Mouse (Mus musculus) midbrain, embryonic 16.5 days (tissue): ENCODE measurements at regions not wholly inside any gene's neighbourhood (a gene's known extent, or its start where the extent isn't known, plus 50 kb on each side); places are given as distances from the start of the nearest gene placed in this dataset.
A peak's percentile ranks its signal among the peaks of the same experiment; 100 is the strongest.

Experiments used
- ATAC-seq: fragments of 200-750 bp; cut with Nextera tagmentation; 2 replicates; pipeline ENCODE4 v1.8.0; 2017; ENCODE audit warnings: moderate TSS enrichment
- H3K27ac ChIP-seq: fragments of 300-500 bp; sonication (generic); 2 replicates; pipeline ENCODE4 v1.5.1; 2014; ENCODE audit warnings: mild to moderate bottlenecking, low read length, mixed read lengths
- H3K27me3 ChIP-seq: fragments of 300-500 bp; sonication (generic); 2 replicates; pipeline ENCODE4 v1.6.1; 2014; ENCODE audit warnings: low read depth, low read length, mixed read lengths; ENCODE audit not compliant: control insufficient read depth, insufficient read depth
- H3K36me3 ChIP-seq: fragments of 300-500 bp; sonication (generic); 2 replicates; pipeline ENCODE4 v1.6.1; 2014; ENCODE audit warnings: mild to moderate bottlenecking, low read length, moderate library complexity, mixed read lengths; ENCODE audit not compliant: control insufficient read depth, insufficient read depth
- H3K4me1 ChIP-seq: fragments of 300-500 bp; sonication (generic); 2 replicates; pipeline ENCODE4 v1.6.1; 2014; ENCODE audit warnings: mild to moderate bottlenecking, low read length, mixed read lengths; ENCODE audit not compliant: control insufficient read depth, insufficient read depth
- H3K4me2 ChIP-seq: fragments of 300-500 bp; sonication (generic); 2 replicates; pipeline ENCODE4 v1.6.1; 2014; ENCODE audit warnings: mild to moderate bottlenecking, low read length, mixed read lengths
- H3K4me3 ChIP-seq: fragments of 300-500 bp; sonication (generic); 2 replicates; pipeline ENCODE4 v1.5.1; 2014; ENCODE audit warnings: low read depth, mild to moderate bottlenecking, low read length, moderate library complexity, mixed read lengths
- H3K9ac ChIP-seq: fragments of 300-500 bp; sonication (generic); 2 replicates; pipeline ENCODE4 v1.6.1; 2014; ENCODE audit warnings: low read depth, low read length, mixed read lengths
- H3K9me3 ChIP-seq: fragments of 300-500 bp; sonication (generic); replicated peaks from 2 replicates; pipeline ENCODE4 v1.6.1; 2014; ENCODE audit warnings: mild to moderate bottlenecking, low read length, mixed read lengths; ENCODE audit not compliant: control insufficient read depth, poor library complexity, severe bottlenecking
- WGBS: fragments of 180-500 bp; shearing (Covaris S2); extraction: QIAGEN DNeasy Blood & Tissue Kit; methylation state at CpG from one replicate; pipeline ENCODE4 v1.1.7; 2014; 5-methylcytosine and 5-hydroxymethylcytosine counted together

DNA sequence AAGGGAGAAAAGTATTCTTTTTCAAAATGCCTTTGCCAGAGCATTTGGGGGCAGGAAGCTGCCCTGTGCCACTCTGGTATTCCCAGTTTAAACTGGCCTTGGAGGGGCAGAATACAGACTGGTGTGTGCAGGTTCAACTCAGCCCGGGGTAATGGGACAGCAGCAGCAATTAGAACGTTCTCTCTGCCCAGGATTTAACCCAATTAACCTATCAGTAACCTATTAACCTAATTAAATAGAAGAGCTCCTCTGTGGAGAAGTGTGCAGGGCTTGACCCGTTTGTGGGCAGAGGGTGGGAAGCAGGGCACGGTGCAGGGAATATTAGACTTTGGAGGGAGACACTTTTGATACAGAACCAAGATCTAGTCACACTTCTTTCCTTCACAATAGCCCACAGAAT lies 252.7 kb upstream of the Satb1 start:
- H3K36me3 ChIP-seq, result no peaks in the 10 kb centered on the region
- no peak overlapping the region for H3K4me2 ChIP-seq
- 62% methylated on average over 4 of the region's 4 CpGs for WGBS
- H3K27ac ChIP-seq, result no peak overlapping the region
- no peak for ATAC-seq
- no peaks in the 10 kb centered on the region for H3K9me3 ChIP-seq
- H3K4me3 ChIP-seq, result no peak overlapping the region
- H3K27me3 ChIP-seq, result no peaks in the 10 kb centered on the region
- no peak overlapping the region for H3K9ac ChIP-seq
- H3K4me1 ChIP-seq, result no peaks in the 10 kb centered on the region

DNA sequence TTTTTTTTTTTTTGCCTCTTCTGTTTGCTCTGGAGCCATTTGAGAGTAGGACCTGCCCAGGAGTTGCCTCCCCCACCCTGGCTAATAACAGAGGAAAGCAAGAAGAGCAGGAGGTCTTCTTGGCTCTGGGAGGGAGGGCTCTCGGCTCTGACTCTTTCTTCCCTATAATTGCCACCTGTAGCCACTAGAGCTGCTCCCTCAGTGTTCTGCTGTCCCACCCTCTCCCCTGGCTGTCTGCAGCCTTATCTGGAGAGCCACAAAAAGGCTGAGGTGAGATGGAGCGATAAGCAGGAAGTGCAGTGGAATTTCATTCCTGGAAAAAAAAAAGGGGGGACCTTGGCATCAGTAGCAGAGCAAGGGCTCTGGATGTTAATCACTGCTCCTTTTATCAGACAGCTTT lies 251.4 kb upstream of the Satb1 start:
- H3K27ac ChIP-seq, result no peak overlapping the region
- H3K9ac ChIP-seq, result no peak overlapping the region
- no peak overlapping the region for H3K4me2 ChIP-seq
- no peaks in the 10 kb centered on the region for H3K9me3 ChIP-seq
- no peak for ATAC-seq
- no peaks in the 10 kb centered on the region for H3K36me3 ChIP-seq
- WGBS, result 66% methylated on average over 2 of the region's 2 CpGs
- H3K4me3 ChIP-seq, result no peak overlapping the region
- no peaks in the 10 kb centered on the region for H3K27me3 ChIP-seq
- H3K4me1 ChIP-seq, result no peaks in the 10 kb centered on the region

DNA sequence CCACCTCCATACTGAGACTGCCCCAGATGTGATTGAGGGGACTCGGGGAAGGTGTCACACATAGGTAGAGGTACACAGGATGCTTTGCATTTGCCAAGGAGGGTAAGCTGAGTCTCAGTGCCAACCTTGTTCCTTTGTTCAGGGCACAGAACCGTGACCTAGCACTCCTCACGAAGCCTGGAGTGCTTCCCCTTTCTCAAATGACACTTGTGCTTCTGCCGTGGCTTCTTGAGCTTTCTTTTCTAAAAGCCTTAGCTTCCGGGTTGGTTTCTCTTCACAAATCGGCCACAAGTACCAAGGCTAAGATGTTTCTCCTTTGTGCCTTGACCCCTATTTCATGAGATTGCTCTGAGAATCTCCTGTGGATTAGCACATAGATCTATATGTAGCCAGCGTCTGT lies 246.2 kb upstream of the Satb1 start:
- Histone ChIP-seq H3K27ac (no peak overlapping the region), H3K4me1 (no peaks in the 10 kb centered on the region), H3K27me3 (no peaks in the 10 kb centered on the region), H3K9ac (no peak overlapping the region), H3K36me3 (no peaks in the 10 kb centered on the region), H3K4me2 (no peak overlapping the region), H3K9me3 (no peaks in the 10 kb centered on the region), H3K4me3 (no peak overlapping the region)
- 82% methylated on average over 7 of the region's 7 CpGs for WGBS
- no peak for ATAC-seq

DNA sequence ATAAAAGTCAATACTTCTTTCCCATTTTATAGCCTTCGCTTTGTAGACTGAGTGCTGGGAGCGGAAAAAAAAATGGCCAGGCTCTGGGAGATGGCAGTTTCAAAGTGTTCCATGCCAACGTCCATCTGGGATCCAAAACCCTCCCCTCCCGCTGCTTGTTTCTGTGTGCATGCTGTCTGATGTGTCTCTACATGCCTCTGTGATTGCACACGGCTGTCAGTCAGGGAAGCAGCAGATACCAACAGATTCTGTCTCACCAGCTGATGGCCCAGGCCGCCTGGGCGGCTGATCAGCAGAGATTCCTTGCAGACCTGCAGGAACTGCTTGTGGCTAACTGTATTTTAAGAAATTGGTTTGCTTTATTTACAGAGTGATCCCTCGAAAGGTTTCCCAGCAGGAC lies 245.4 kb upstream of the Satb1 start:
- 62% methylated on average over 8 of the region's 8 CpGs for WGBS
- H3K9ac ChIP-seq, result no peak overlapping the region
- H3K27ac ChIP-seq, result no peak overlapping the region
- no peaks in the 10 kb centered on the region for H3K27me3 ChIP-seq
- H3K4me2 ChIP-seq, result no peak overlapping the region
- ATAC-seq, result 0 out of 2 replicates have a peak, but pooled peaks have one; percentile 54
- no peaks in the 10 kb centered on the region for H3K9me3 ChIP-seq
- no peaks in the 10 kb centered on the region for H3K36me3 ChIP-seq
- no peaks in the 10 kb centered on the region for H3K4me1 ChIP-seq
- H3K4me3 ChIP-seq, result no peak overlapping the region

DNA sequence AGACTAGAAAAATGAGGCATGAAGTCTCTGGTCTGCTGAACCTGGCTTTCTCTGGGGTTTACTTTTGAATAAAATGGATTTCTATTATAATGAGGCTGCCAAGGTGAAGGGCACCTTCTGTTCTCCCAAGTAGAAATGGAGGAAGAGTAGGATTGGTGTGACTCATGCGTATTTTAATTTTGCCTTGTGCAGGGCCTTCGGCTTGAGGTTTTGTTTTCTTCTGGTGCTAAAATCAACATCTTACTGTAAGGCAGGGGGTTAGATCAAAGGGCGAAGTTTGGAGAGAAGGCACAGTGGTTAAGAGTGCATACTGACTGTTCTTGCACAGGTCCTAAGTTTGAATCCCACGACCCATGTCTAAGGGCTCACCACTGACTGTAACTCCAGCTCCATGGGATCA lies 244.9 kb upstream of the Satb1 start:
- H3K4me1 ChIP-seq, result no peaks in the 10 kb centered on the region
- 93% methylated on average over 4 of the region's 4 CpGs for WGBS
- H3K9ac ChIP-seq, result no peak overlapping the region
- no peaks in the 10 kb centered on the region for H3K36me3 ChIP-seq
- no peaks in the 10 kb centered on the region for H3K27me3 ChIP-seq
- no peaks in the 10 kb centered on the region for H3K9me3 ChIP-seq
- no peak overlapping the region for H3K4me3 ChIP-seq
- H3K27ac ChIP-seq, result no peak overlapping the region
- no peak overlapping the region for H3K4me2 ChIP-seq
- no peak for ATAC-seq

DNA sequence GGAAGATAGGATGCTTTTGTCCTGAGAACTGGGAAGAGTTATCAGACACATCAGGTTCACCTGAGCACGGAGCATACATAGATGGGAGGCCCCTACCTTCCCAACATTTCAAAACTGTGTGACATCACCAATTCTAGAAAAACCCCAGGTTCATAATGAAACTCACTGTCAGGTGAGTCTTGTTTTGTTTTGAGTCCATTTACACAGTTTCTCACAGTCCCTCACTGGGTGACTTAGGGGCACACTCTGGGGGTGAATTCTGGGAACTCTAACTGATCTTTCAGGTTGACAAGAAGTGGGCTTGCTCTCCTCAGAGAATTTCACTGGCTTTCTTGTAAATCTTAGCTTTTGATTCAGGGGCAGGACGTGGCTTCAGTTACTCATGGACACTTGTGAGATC lies 243.7 kb upstream of the Satb1 start:
- no peaks in the 10 kb centered on the region for H3K4me1 ChIP-seq
- no peak for ATAC-seq
- no peak overlapping the region for H3K4me2 ChIP-seq
- no peaks in the 10 kb centered on the region for H3K36me3 ChIP-seq
- H3K27me3 ChIP-seq, result no peaks in the 10 kb centered on the region
- 91% methylated on average over 2 of the region's 2 CpGs for WGBS
- no peak overlapping the region for H3K27ac ChIP-seq
- no peak overlapping the region for H3K9ac ChIP-seq
- H3K4me3 ChIP-seq, result no peak overlapping the region
- H3K9me3 ChIP-seq, result no peaks in the 10 kb centered on the region

DNA sequence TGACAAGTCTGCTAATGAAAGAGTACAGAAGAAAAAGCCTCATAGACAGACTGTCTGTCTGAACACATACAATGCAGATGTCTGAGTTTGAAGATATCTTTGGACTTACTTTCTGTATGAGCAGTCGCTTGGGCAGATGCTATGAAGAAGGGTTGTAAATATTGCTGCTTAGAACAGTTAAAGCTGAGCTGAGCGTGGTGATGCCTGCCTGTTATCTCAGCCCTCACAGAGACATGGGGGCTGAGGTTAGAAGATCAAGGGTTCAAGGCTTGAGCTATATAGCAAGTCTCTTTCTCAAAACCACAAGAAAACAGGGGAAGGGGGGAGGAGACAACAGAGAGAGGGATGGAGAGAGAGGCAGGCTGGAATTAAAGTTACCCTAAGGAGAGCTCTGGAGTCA lies 234.6 kb upstream of the Satb1 start:
- Histone ChIP-seq H3K27ac (no peak overlapping the region), H3K9me3 (no peaks in the 10 kb centered on the region), H3K9ac (no peak overlapping the region), H3K4me2 (no peak overlapping the region), H3K27me3 (no peaks in the 10 kb centered on the region), H3K36me3 (no peaks in the 10 kb centered on the region), H3K4me1 (no peaks in the 10 kb centered on the region), H3K4me3 (no peak overlapping the region)
- WGBS, result 87% methylated on average over 2 of the region's 2 CpGs
- ATAC-seq, result no peak

DNA sequence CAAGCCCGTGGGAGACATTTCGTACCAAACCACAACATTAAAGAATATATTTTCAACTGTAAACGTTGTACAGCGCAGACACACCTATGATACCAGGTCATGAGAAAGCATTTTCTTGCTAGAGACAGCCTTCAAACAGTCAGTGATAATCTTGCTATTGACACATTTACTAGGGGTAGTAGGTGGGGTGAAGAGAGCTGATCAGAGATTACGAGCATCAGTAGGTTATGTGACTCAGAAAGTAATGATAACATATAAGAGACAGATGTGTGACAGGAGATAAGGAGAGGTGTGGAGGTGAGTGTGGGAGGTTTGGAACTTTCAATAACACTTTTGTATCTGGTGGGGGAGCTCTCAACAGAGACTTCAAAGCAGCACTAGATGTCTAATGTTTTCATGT lies 231.5 kb upstream of the Satb1 start:
- H3K4me1 ChIP-seq, result no peaks in the 10 kb centered on the region
- H3K4me2 ChIP-seq, result no peak overlapping the region
- H3K4me3 ChIP-seq, result no peak overlapping the region
- no peak overlapping the region for H3K9ac ChIP-seq
- no peaks in the 10 kb centered on the region for H3K27me3 ChIP-seq
- no peaks in the 10 kb centered on the region for H3K9me3 ChIP-seq
- 93% methylated on average over 5 of the region's 5 CpGs for WGBS
- no peak overlapping the region for H3K27ac ChIP-seq
- no peak for ATAC-seq
- H3K36me3 ChIP-seq, result no peaks in the 10 kb centered on the region

DNA sequence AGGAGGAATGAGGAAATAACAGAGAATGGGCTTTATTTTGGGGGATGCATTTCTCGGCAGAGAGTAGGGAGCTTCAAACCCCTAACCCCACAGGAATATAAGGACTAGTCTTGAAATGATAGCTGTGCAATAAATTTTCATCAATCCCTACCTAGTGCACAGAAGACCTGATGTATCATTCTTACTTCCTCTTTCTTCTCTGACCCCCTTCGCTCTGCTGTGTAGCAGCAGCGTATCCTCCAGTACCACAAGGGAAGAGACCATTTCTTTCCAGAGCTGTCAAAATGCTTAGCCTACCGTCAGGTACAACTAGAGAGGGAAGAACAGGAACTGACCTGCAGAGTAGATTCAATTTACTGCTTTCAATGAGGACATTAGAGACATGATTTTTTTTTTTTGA lies 230.0 kb upstream of the Satb1 start:
- Histone ChIP-seq H3K4me1 (no peaks in the 10 kb centered on the region), H3K4me2 (no peak overlapping the region), H3K9ac (no peak overlapping the region), H3K4me3 (no peak overlapping the region), H3K36me3 (no peaks in the 10 kb centered on the region), H3K27ac (no peak overlapping the region), H3K9me3 (no peaks in the 10 kb centered on the region), H3K27me3 (no peaks in the 10 kb centered on the region)
- ATAC-seq, result no peak
- WGBS, result 94% methylated on average over 4 of the region's 4 CpGs

DNA sequence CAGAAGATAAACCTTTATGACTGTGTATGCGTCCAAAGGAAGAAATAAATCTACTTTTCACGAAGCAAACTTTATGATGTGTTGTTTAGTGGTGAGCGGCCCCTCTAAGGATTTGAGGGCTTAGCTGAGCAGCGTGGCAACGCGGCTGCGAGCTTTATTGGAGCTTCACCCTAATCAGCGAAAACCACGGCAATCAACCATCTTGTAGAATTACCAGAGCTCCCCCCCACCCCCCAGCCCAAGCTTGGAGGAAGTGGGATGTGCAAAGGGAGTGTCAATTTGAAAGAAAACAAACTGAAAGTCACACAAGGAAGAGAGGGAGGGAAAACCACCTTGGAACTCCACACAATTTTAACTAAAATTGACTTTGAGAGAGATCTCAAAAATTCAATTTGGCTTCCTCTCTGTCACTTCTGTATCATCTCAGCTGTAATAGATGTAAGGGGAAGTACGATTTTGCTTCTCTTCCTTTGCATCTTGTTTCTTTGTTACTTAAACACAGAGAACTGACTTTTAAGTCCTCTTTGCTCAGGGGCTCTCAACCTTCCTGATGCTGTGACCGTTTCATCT lies 229.1 kb upstream of the Satb1 start:
- WGBS, result 80% methylated on average over 11 of the region's 11 CpGs
- Histone ChIP-seq H3K4me2 (no peak overlapping the region), H3K4me1 (no peaks in the 10 kb centered on the region), H3K9ac (no peak overlapping the region), H3K27me3 (no peaks in the 10 kb centered on the region), H3K36me3 (no peaks in the 10 kb centered on the region), H3K4me3 (no peak overlapping the region), H3K9me3 (no peaks in the 10 kb centered on the region), H3K27ac (no peak overlapping the region)
- ATAC-seq, result no peak
